Mouse (Mus musculus): ENCODE data around the gene Dohh. TPM values are rescaled to one million over a fixed set of nuclear protein-coding genes. Genes with fewer than 3 reads are reported as not detected.

Gene Dohh
- polyA plus RNA-seq, 1 experiment: 23.0 TPM

DNA sequence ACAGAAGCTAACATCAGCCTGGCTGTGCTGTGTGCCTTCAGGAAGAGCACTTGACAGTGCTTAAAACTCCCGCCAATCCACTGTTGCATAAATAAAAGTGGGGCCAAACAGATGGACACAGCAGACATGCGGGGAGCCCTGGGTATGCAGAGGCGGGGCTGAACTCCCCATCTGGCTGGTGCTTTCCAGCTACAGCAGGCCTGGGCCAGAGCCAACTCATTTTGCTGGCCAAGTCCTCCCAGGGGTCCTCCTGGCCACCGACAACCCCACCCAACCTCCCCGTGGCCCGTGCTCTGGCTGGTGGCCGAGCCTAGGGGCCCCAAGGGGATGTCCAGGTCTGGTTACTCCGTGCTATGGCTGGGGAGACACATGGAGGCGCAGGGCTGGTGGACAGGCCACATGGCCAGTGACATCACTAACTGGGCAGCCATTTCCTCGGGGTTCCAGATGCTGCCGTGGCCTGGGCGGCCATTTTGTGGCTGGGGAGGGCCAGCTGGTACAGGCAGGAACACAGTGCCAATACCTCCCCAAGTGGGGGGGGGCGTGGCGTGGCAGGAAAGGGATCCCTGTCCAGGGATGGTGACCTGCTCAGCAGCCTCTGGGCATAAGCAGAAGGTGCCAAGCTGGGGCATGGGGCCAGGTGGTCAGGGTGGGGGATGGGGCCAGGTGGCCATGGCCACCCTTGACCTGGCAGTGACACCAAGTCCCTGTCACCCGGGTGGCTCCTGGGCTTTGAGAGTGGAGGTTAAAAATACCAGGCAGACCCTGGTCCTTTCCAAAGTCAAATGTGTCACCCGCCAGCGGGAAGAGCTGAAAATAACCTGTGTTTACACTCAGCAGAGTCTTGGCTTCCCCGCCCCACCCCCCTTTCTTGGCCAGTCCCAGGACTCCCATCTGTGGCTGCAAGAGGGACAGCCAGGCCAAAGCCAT lies 27.5 kb downstream of the Dohh start:
- H3K4me1 ChIP-seq (ENCODE audit: control insufficient read depth, insufficient read depth, low read length): peaks cover 22% of the 10 kb centered on the region
- TF ChIP-seq CTCF (IDR thresholded peaks at IDR 0.05; ENCODE audit: control insufficient read depth, insufficient read depth, low read length) (no peak), POLR2A (IDR thresholded peaks at IDR 0.05; ENCODE audit: borderline replicate concordance, control insufficient read depth, low read depth, low read length) (peak; percentile 17; the same call in 1 of the 2 replicates)
- H3K27ac ChIP-seq (ENCODE audit: control insufficient read depth, insufficient read depth, low read depth, low read length, poor library complexity): peak overlapping the region; percentile 72
- H3K4me3 ChIP-seq (replicated peaks; ENCODE audit: control insufficient read depth, low read depth, low read length): no peak overlapping the region
- 60% methylated on average over 18 of the region's 18 CpGs for WGBS

- Histone ChIP-seq H3K27ac (ENCODE audit: control insufficient read depth, insufficient read depth, low read depth, low read length, poor library complexity) (peak overlapping the region; percentile 72), H3K4me3 (replicated peaks; ENCODE audit: control insufficient read depth, low read depth, low read length) (no peak overlapping the region), H3K4me1 (ENCODE audit: control insufficient read depth, insufficient read depth, low read length) (peaks cover 22% of the 10 kb centered on the region)
- no peak for TF ChIP-seq CTCF (IDR thresholded peaks at IDR 0.05; ENCODE audit: control insufficient read depth, insufficient read depth, low read length)
- no peak for TF ChIP-seq POLR2A (IDR thresholded peaks at IDR 0.05; ENCODE audit: borderline replicate concordance, control insufficient read depth, low read depth, low read length)
- 58% methylated on average over 16 of the region's 16 CpGs for WGBS
Measured at GRCm38 (mm10) chr10:81412586-81413309, 28.5 kb downstream of the Dohh start.

GRCm38 (mm10) chr10:81413310-81414261 lies 29.4 kb downstream of the Dohh start:
- peak overlapping the region; percentile 72 for H3K27ac ChIP-seq (ENCODE audit: control insufficient read depth, insufficient read depth, low read depth, low read length, poor library complexity)
- peaks cover 15% of the 10 kb centered on the region for H3K4me1 ChIP-seq (ENCODE audit: control insufficient read depth, insufficient read depth, low read length)
- H3K4me3 ChIP-seq (replicated peaks; ENCODE audit: control insufficient read depth, low read depth, low read length): peak overlapping the region; percentile 51

GRCm38 (mm10) chr10:81414682-81415081 lies 30.5 kb downstream of the Dohh start:
- Histone ChIP-seq H3K27ac (ENCODE audit: control insufficient read depth, insufficient read depth, low read depth, low read length, poor library complexity) (peak overlapping the region; percentile 72), H3K4me3 (replicated peaks; ENCODE audit: control insufficient read depth, low read depth, low read length) (no peak overlapping the region), H3K4me1 (ENCODE audit: control insufficient read depth, insufficient read depth, low read length) (peaks cover 15% of the 10 kb centered on the region)
- no peak for TF ChIP-seq POLR2A (IDR thresholded peaks at IDR 0.05; ENCODE audit: borderline replicate concordance, control insufficient read depth, low read depth, low read length)
- TF ChIP-seq CTCF (IDR thresholded peaks at IDR 0.05; ENCODE audit: control insufficient read depth, insufficient read depth, low read length): no peak

More at GRCm38 (mm10) chr10:81413310-81414261, 29.4 kb downstream of the Dohh start:
- TF ChIP-seq CTCF (IDR thresholded peaks at IDR 0.05; ENCODE audit: control insufficient read depth, insufficient read depth, low read length) (no peak), POLR2A (IDR thresholded peaks at IDR 0.05; ENCODE audit: borderline replicate concordance, control insufficient read depth, low read depth, low read length) (peak; percentile 74; the same call in 1 of the 2 replicates)
- WGBS: 15% methylated on average over 26 of the region's 26 CpGs

- 67% methylated on average over 5 of the region's 5 CpGs for WGBS
- no peak for TF ChIP-seq CTCF (IDR thresholded peaks at IDR 0.05; ENCODE audit: control insufficient read depth, insufficient read depth, low read length)
- TF ChIP-seq POLR2A (IDR thresholded peaks at IDR 0.05; ENCODE audit: borderline replicate concordance, control insufficient read depth, low read depth, low read length): no peak
- no peak overlapping the region for H3K4me3 ChIP-seq (replicated peaks; ENCODE audit: control insufficient read depth, low read depth, low read length)
- peaks cover 13% of the 10 kb centered on the region for H3K4me1 ChIP-seq (ENCODE audit: control insufficient read depth, insufficient read depth, low read length)
- peak overlapping the region; percentile 72 for H3K27ac ChIP-seq (ENCODE audit: control insufficient read depth, insufficient read depth, low read depth, low read length, poor library complexity)
Measured at GRCm38 (mm10) chr10:81415146-81415545, 30.9 kb downstream of the Dohh start.

DNA sequence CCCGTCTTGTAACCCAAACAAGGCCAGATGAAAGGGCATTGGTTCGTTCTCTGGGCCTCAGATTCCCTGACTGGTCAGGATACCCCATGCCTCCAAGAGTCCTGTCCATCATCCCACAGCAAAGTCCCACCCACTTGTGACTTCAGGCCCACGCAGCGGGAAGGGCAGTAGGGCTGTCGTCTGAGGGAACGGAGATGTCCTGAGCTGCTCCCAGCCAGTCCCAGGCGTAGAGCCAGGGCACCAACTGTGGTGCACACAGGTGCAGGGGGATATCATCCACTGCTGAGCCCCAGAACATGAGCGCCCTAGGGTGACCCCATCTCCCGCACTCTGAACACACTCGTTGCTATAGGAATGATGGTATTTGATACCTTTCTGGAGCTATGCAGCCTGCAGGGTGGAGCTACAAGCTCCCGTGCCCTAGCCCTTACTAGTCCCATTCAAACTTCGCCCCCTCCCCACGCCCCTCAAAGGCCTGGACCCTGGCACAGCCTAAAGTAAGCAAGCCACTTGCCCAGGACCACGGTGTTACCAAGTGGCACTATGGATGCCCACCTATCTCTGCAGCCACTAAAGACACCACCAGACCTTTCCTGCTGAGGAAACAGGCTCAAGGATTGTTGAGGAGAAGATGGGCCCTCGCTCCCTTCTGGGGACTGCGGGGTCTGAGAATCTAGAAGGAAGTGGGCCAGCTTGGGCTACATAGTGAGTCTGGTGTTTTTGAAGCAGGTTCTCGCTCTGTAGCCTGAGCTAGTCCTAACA lies 31.5 kb downstream of the Dohh start:
- WGBS: 71% methylated on average over 17 of the region's 17 CpGs
- no peak for TF ChIP-seq POLR2A (IDR thresholded peaks at IDR 0.05; ENCODE audit: borderline replicate concordance, control insufficient read depth, low read depth, low read length)
- no peak for TF ChIP-seq CTCF (IDR thresholded peaks at IDR 0.05; ENCODE audit: control insufficient read depth, insufficient read depth, low read length)

More for the DNA sequence above, 31.5 kb downstream of the Dohh start:
- Histone ChIP-seq H3K4me1 (ENCODE audit: control insufficient read depth, insufficient read depth, low read length) (peaks cover 9% of the 10 kb centered on the region), H3K4me3 (replicated peaks; ENCODE audit: control insufficient read depth, low read depth, low read length) (no peak overlapping the region), H3K27ac (ENCODE audit: control insufficient read depth, insufficient read depth, low read depth, low read length, poor library complexity) (0 out of 2 replicates have a peak overlapping the region, but pooled peaks have one; percentile 72)

Data from bone marrow, adult 2 months (tissue).